Mouse (Mus musculus) liver, embryonic 14 days (tissue): ENCODE measurements around the gene Tmem273. TPM values are rescaled to one million over a fixed set of nuclear protein-coding genes. Genes with fewer than 3 reads are reported as not detected.

Experiments used
- polyA plus RNA-seq: library from polyadenylated mRNA; depleted of rRNA; stranded (reverse); fragments of >200 nt; gene quantifications from 2 replicates; pipeline ENCODE4 v1.2.3, GENCODE M21; 2012; rRNA removed

Tmem273 gene
- 1.3 and 1.4 TPM in 2 replicates for polyA plus RNA-seq

DNA sequence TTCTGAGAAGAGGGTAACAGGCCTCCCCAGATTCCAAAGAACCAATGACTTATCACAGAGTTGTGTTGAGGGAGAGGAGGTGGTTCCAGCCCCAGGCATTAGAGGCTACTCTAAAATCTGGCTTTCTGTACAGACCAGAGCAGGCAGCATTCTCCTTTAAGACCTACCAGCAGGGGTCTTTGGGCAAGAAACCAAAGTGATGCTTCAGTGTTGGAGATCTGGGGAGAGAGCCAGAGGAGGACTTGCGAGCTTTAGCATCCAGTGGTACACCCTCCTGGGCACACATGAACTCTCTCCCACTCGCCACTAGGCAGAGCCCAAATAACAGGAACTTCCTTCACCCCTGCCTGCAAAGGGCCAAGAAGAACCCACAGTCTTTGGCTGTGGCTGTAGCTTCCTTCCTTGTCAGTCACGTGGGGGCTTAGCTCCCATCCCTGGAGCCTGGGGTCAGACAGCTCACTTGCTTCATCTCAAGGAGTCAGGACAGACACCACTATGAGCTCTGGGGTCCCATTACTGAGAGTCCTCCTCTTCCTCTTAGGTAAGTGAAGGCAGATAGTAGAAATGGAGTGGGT, at the start of gene Tmem273:
TSS of gene Tmem273 (plus strand) at position 408 of the 575 bp plus-strand sequence.

DNA sequence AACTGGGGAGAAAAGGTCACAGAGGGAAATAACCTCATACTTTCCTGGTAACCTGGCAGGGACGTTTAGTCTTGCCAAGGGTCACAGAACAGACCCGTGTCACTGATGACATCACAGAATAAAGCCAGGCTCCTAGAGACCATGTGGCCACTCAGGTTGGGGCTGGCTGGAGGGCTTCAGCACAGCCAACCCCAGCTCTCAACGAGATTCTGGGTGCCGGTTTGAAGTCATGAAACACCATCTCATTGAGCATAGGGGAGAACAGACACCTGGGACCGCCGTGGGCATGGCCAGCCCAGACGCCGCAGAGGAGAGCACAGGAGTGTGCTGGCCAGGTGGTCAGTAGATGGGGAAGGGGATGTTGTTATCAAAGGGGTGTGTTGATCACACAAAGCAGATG, 48.1 kb downstream of the Tmem273 start, which contains the start of gene Fam170b:
TSS of gene Fam170b (plus strand) at position 116 of the 400 bp plus-strand sequence.

DNA sequence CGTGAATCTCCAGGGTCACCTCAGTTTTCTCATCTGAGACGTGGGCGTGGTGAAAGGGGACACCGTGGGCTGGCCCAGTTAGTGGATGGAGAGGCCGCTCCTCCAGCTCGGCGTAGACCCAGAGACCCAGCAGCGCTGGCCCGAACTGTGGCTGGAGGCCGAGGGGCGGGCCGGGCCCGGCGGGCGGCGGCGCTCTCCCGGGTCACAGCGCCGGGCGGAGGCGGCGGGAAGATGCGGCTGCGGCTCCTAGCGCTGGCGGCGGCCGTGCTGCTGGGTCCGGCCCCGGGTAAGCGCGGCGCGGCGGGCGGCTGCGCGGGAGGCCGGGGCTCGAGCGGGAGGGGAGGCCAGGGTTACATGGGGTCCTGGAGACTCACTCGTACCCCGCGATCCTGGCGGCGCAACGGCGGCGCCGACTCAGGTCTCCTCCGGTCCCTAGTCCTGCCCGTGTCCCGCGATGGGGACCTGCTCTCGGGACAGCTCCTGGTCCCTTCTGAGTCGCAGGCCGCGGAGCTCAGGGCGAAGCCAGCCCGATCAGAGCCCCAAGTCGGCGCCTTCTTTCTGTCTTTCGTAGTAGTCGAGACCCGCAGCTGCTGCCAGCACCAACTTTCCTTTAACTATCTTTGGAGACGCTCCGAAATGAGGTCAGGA, 71.0 kb downstream of the Tmem273 start, which contains the start of gene Vstm4:
TSS of gene Vstm4 (plus strand) at position 76 of the 648 bp plus-strand sequence.

Other genes with a start within 250 kb of the Tmem273 start
- not detected in 2 replicates for gene Prrxl1, start 186.6 kb upstream of the Tmem273 start, polyA plus RNA-seq
- gene 3425401B19Rik, start 100.7 kb upstream of the Tmem273 start, polyA plus RNA-seq, result 0.03 TPM in 1 of 2 replicates, not detected in the other
- gene Fam170b, start 48.0 kb downstream of the Tmem273 start, polyA plus RNA-seq, result 0.02 and 0.06 TPM in 2 replicates
- 1.5 and 1.7 TPM in 2 replicates for gene Vstm4, start 70.8 kb downstream of the Tmem273 start, polyA plus RNA-seq
- gene Lrrc18, start 205.4 kb downstream of the Tmem273 start, polyA plus RNA-seq, result not detected in 2 replicates